Mouse (Mus musculus): ENCODE measurements around the gene Mrpl3.

DNA sequence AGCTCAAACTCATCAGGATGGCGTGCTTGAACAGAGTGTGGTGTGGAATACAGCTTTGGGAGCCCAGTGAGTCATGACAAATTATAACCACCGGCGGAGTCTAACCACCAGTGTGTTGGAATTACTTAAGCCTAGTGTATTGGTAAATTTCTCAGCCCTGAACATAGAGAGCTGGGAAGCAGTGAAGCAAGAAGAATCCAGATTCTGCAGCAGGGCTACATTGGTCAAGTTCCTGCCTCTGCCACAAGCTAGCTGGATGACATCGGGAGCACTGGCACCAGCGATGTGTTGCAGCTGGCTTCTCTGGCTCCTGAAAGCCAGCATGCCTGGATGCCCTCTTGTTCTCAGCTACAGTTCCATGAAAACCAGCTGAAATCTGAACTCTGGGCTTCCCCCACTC lies 50.9 kb downstream of the Mrpl3 start:
- TF ChIP-seq CTCF (IDR thresholded peaks at IDR 0.05) = no peak
- TF ChIP-seq EP300 (IDR thresholded peaks at IDR 0.05) = no peak
